Mouse (Mus musculus) megakaryocyte, embryonic 14.5 days (primary cell): ENCODE results near the gene Cd276.

Experiments
- FLI1 ChIP-seq: IDR thresholded peaks from 2 replicates; pipeline ENCODE4 v1.6.1; 2012; ENCODE audit warnings: low read length, inconsistent platforms, mixed read lengths
- GATA1 ChIP-seq: IDR thresholded peaks from 3 replicates; pipeline ENCODE4 v1.6.1; 2012; ENCODE audit warnings: mixed read lengths, low read length, inconsistent platforms, borderline replicate concordance

DNA sequence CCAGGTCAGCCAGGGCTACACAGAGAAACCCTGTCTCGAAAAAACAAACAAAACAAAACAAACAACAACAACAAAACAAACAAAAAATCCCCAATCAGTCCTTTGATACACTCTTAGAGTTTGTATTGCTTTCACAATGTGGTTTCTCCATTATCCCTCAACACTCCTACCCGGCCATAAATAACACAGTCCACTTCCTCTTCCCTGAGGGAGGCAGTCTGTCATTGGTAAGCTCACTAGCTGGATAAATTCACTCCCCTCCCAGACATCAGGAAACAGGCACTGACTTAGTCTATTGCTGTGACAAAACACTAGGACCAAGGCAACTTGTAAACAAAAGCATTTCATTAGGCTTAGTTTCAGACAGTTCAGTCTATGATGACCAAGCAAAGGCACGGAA, 5.0 kb upstream of the Cd276 start:
- TF ChIP-seq GATA1: no peak
- TF ChIP-seq FLI1: no peak
